Mouse (Mus musculus) embryonic facial prominence, embryonic 13.5 days (tissue): ENCODE results near the gene Clstn1. TPM values are rescaled to one million over a fixed set of nuclear protein-coding genes. Genes with fewer than 3 reads are reported as not detected.

Source experiments
- ATAC-seq: fragments of 200-750 bp; cut with Nextera tagmentation; 2 replicates; pipeline ENCODE4 v1.8.0; 2017; ENCODE audit warnings: low read depth; ENCODE audit not compliant: insufficient number of reproducible peaks, insufficient read depth, low FRiP score, low TSS enrichment
- H3K27ac ChIP-seq: fragments of 300-500 bp; sonication (generic); 2 replicates; pipeline ENCODE4 v1.5.1; 2015; ENCODE audit warnings: moderate library complexity, mild to moderate bottlenecking, inconsistent platforms
- H3K27me3 ChIP-seq: fragments of 300-500 bp; sonication (generic); 2 replicates; pipeline ENCODE4 v1.6.1; 2015; ENCODE audit warnings: mild to moderate bottlenecking, inconsistent platforms
- H3K36me3 ChIP-seq: fragments of 300-500 bp; sonication (generic); 2 replicates; pipeline ENCODE4 v1.6.1; 2015; ENCODE audit warnings: mild to moderate bottlenecking, inconsistent platforms
- H3K4me1 ChIP-seq: fragments of 300-500 bp; sonication (generic); 2 replicates; pipeline ENCODE4 v1.6.1; 2015; ENCODE audit warnings: inconsistent platforms
- H3K4me2 ChIP-seq: fragments of 300-500 bp; sonication (generic); 2 replicates; pipeline ENCODE4 v1.6.1; 2015; ENCODE audit warnings: moderate library complexity, mild to moderate bottlenecking, inconsistent platforms
- H3K4me3 ChIP-seq: fragments of 300-500 bp; sonication (generic); 2 replicates; pipeline ENCODE4 v1.5.1; 2015; ENCODE audit warnings: mild to moderate bottlenecking, inconsistent platforms
- H3K9ac ChIP-seq: fragments of 300-500 bp; sonication (generic); 2 replicates; pipeline ENCODE4 v1.6.1; 2015; ENCODE audit warnings: mild to moderate bottlenecking, inconsistent platforms
- H3K9me3 ChIP-seq: fragments of 300-500 bp; sonication (generic); 2 replicates; pipeline ENCODE4 v1.6.1; 2016; ENCODE audit warnings: inconsistent platforms
- WGBS: fragments of 180-500 bp; shearing (Covaris S2); methylation state at CpG from one replicate; pipeline ENCODE4 v1.1.7; 2015; ENCODE audit warnings: mixed read lengths; 5-methylcytosine and 5-hydroxymethylcytosine counted together
- polyA plus RNA-seq: library from polyadenylated mRNA; unstranded; fragments of >200 nt; fragmentation: Nextera tagmentation; extraction: Ambion mirVana; gene quantifications from 2 replicates; pipeline ENCODE4 v1.2.1, GENCODE M21; 2015

Clstn1 gene
- polyA plus RNA-seq, 1 experiment from 2014 or later: 21.5 TPM

- WGBS: 68% methylated on average over 7 of the region's 7 CpGs
- ATAC-seq: no peak
- Histone ChIP-seq H3K9me3 (no peaks in the 10 kb centered on the region), H3K4me3 (no peak overlapping the region), H3K36me3 (peaks cover 24% of the 10 kb centered on the region), H3K9ac (0 out of 2 replicates have a peak overlapping the region, but pooled peaks have one; percentile 0), H3K4me1 (peaks cover 4% of the 10 kb centered on the region; the same call in 1 of the 2 replicates), H3K27ac (no peak overlapping the region), H3K4me2 (no peak overlapping the region), H3K27me3 (no peaks in the 10 kb centered on the region)
Measured at GRCm38 (mm10) chr4:149553834-149554233, 32.4 kb upstream of the Clstn1 start.

- no peak overlapping the region for H3K9ac ChIP-seq
- no peak overlapping the region for H3K4me3 ChIP-seq
- H3K27me3 ChIP-seq: no peaks in the 10 kb centered on the region
- ATAC-seq: no peak
- peaks cover 32% of the 10 kb centered on the region for H3K36me3 ChIP-seq
- H3K9me3 ChIP-seq: no peaks in the 10 kb centered on the region
- no peak overlapping the region for H3K27ac ChIP-seq
- 77% methylated on average over 4 of the region's 4 CpGs for WGBS
- H3K4me1 ChIP-seq: peaks cover 4% of the 10 kb centered on the region; the same call in 1 of the 2 replicates
- no peak overlapping the region for H3K4me2 ChIP-seq
Measured at GRCm38 (mm10) chr4:149556111-149556510, 30.2 kb upstream of the Clstn1 start.

DNA sequence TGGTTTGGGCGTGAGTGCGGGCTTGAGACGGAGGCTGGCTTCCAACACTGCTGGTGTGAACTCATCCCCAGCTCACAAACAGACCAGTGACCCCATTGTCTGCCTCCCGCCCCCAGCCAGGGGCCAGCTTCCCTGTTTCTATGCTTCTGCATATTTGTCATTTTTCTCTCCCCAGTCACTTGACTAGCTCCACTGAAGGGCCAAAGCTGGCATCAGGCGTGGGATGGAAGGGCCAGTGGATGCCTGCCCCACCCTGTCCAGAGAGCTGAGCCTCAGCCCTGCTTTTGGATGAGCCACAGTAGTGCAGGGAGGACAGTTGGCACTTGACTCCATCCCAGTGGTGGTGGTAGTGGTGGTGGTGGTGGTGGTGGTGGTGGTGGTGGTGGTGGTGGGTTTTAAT lies 28.4 kb upstream of the Clstn1 start:
- 92% methylated on average over 5 of the region's 5 CpGs for WGBS
- no peak overlapping the region for H3K9ac ChIP-seq
- peaks cover 16% of the 10 kb centered on the region for H3K4me1 ChIP-seq
- H3K9me3 ChIP-seq: no peaks in the 10 kb centered on the region
- no peaks in the 10 kb centered on the region for H3K27me3 ChIP-seq
- no peak overlapping the region for H3K4me3 ChIP-seq
- no peak for ATAC-seq
- no peak overlapping the region for H3K4me2 ChIP-seq
- no peak overlapping the region for H3K27ac ChIP-seq
- H3K36me3 ChIP-seq: peaks cover 30% of the 10 kb centered on the region

DNA sequence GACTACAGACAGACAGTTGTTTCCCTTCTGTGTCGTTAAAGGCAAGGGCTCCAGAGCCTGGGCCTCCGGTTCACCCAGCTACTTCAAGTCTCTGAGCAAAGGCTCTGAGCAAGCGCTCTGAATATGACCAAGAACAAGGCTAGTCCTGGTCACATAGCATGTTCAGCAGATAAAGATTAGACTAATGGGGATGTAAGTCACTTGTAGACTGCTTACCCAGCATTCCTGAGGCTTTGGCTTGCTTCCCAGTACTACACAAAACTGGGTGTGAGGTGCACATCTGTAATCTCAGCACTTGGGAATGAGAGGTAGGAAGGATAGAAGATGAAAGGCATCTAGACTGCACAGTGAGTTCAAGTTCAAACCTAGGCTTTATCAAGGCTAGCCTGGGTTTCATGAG lies 27.9 kb upstream of the Clstn1 start:
- no peak for ATAC-seq
- H3K27me3 ChIP-seq: no peaks in the 10 kb centered on the region
- H3K27ac ChIP-seq: no peak overlapping the region
- no peaks in the 10 kb centered on the region for H3K9me3 ChIP-seq
- no peak overlapping the region for H3K9ac ChIP-seq
- H3K4me3 ChIP-seq: no peak overlapping the region
- H3K4me2 ChIP-seq: no peak overlapping the region
- H3K36me3 ChIP-seq: peaks cover 31% of the 10 kb centered on the region
- H3K4me1 ChIP-seq: peaks cover 17% of the 10 kb centered on the region
- 87% methylated on average over 3 of the region's 3 CpGs for WGBS

DNA sequence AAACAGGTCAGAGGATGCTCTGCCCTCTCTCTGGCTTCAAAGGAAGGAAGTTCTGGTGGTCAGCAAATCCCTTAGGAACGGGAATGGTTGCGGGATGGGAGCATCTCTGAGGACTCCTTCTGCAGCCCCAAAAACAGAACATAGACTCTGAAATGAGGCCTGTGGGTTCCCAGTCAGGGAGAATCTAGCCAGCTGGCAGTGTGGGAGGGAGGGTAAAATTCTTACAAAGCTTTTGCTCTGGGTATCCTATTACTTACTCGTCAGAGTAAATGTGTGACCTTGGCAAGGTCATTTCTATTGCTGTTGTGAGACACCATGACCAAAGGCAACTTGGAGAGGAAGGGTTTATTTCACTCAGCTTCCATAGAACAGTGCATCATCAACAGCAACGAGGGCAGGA lies 24.9 kb upstream of the Clstn1 start:
- Histone ChIP-seq H3K9me3 (no peaks in the 10 kb centered on the region), H3K9ac (no peak overlapping the region), H3K4me2 (no peak overlapping the region), H3K36me3 (peaks cover 41% of the 10 kb centered on the region), H3K27ac (no peak overlapping the region), H3K4me1 (peaks cover 16% of the 10 kb centered on the region), H3K27me3 (no peaks in the 10 kb centered on the region), H3K4me3 (no peak overlapping the region)
- 80% methylated on average over 4 of the region's 4 CpGs for WGBS
- ATAC-seq: no peak

- Histone ChIP-seq H3K27ac (peak overlapping the region; percentile 63), H3K27me3 (no peaks in the 10 kb centered on the region), H3K9ac (peak overlapping the region; percentile 44), H3K4me3 (no peak overlapping the region), H3K4me2 (peak overlapping the region; percentile 21; the same call in 1 of the 2 replicates), H3K9me3 (no peaks in the 10 kb centered on the region), H3K36me3 (peaks cover 39% of the 10 kb centered on the region), H3K4me1 (peaks cover 16% of the 10 kb centered on the region)
- WGBS: 58% methylated on average over 21 of the region's 21 CpGs
- 0 out of 2 replicates have a peak, but pooled peaks have one; percentile 27 for ATAC-seq
Measured at GRCm38 (mm10) chr4:149561986-149562904, 24.0 kb upstream of the Clstn1 start.

DNA sequence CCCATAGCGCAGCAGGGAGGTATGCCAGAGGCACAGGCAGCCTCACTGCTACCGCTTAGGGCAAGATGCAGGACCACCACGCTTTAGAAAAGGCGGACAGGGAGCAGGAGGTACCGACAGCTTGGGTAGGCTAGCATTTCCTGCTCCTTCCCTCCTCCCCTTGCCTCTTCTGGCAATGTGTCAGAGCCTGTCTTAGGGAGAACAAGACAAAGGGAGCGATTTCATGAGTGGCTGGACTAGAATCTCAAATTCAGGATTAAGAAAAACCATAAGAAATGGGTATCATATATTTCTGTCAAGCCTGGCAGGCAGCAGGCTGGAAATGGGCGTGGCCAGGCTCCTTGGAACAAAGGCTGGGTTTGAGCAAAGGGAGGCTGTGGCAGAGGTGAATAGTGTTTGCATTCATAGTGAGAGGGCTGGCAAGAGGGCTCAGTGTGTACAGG lies 23.3 kb upstream of the Clstn1 start:
- Histone ChIP-seq H3K4me3 (no peak overlapping the region), H3K27ac (peak overlapping the region; percentile 63), H3K36me3 (peaks cover 33% of the 10 kb centered on the region), H3K4me1 (peaks cover 22% of the 10 kb centered on the region), H3K27me3 (no peaks in the 10 kb centered on the region), H3K4me2 (peak overlapping the region; percentile 21; the same call in 1 of the 2 replicates), H3K9ac (peak overlapping the region; percentile 44), H3K9me3 (no peaks in the 10 kb centered on the region)
- 30% methylated on average over 7 of the region's 7 CpGs for WGBS
- no peak for ATAC-seq

GRCm38 (mm10) chr4:149563941-149564361 lies 22.3 kb upstream of the Clstn1 start:
- no peak overlapping the region for H3K9ac ChIP-seq
- no peak overlapping the region for H3K27ac ChIP-seq
- H3K4me1 ChIP-seq: peaks cover 33% of the 10 kb centered on the region
- no peaks in the 10 kb centered on the region for H3K27me3 ChIP-seq
- H3K9me3 ChIP-seq: no peaks in the 10 kb centered on the region
- H3K4me2 ChIP-seq: no peak overlapping the region
- H3K4me3 ChIP-seq: no peak overlapping the region
- no peak for ATAC-seq
- peaks cover 30% of the 10 kb centered on the region for H3K36me3 ChIP-seq
- WGBS: 87% methylated on average over 10 of the region's 10 CpGs

GRCm38 (mm10) chr4:149564452-149565407 lies 21.5 kb upstream of the Clstn1 start:
- Histone ChIP-seq H3K36me3 (peaks cover 22% of the 10 kb centered on the region), H3K27me3 (no peaks in the 10 kb centered on the region), H3K4me2 (no peak overlapping the region), H3K9ac (no peak overlapping the region), H3K4me3 (no peak overlapping the region), H3K27ac (no peak overlapping the region), H3K9me3 (no peaks in the 10 kb centered on the region), H3K4me1 (peaks cover 40% of the 10 kb centered on the region)
- peak; percentile 8; the same call in 1 of the 2 replicates for ATAC-seq
- 59% methylated on average over 20 of the region's 20 CpGs for WGBS

DNA sequence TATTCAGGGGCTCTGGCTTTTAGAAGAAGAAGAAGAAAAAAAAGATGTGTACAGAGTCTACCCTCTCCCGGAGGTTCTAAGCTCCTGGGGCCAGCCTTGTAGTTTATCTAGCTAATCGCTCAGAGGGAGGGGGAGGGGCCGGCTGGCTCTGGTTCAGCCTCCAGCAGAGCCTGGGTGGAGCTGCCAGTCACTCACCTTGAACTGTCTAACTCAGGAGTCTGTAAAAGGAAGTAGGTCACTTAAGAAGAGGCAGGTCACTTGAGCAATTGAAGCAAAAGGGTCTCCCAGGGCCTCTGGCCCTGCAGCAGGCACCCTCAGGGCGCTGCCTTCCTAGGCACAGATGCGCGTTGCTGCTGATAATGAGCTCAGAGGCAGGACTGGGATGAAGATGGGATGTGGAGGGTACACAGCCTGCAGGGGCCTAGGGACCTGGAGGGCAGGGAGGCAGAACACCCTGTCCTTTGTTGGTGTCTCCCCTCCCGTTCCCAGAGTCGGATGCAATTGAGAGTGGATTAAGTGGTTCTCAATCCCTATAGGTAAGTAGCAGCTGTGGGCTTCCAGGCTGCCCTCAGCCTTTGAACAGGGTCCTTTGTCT lies 18.7 kb upstream of the Clstn1 start:
- Histone ChIP-seq H3K9ac (no peak overlapping the region), H3K27me3 (no peaks in the 10 kb centered on the region), H3K4me1 (peaks cover 55% of the 10 kb centered on the region), H3K4me3 (no peak overlapping the region), H3K9me3 (no peaks in the 10 kb centered on the region), H3K4me2 (no peak overlapping the region), H3K36me3 (peaks cover 16% of the 10 kb centered on the region), H3K27ac (no peak overlapping the region)
- WGBS: 14% methylated on average over 8 of the region's 8 CpGs
- no peak for ATAC-seq

GRCm38 (mm10) chr4:149568622-149569021 lies 17.6 kb upstream of the Clstn1 start:
- ATAC-seq: no peak
- H3K9me3 ChIP-seq: no peaks in the 10 kb centered on the region
- H3K9ac ChIP-seq: no peak overlapping the region
- peaks cover 13% of the 10 kb centered on the region for H3K36me3 ChIP-seq
- H3K4me1 ChIP-seq: peaks cover 57% of the 10 kb centered on the region
- WGBS: 37% methylated on average over 6 of the region's 6 CpGs
- no peak overlapping the region for H3K27ac ChIP-seq
- peaks cover 4% of the 10 kb centered on the region; the same call in 1 of the 2 replicates for H3K27me3 ChIP-seq
- H3K4me2 ChIP-seq: no peak overlapping the region
- no peak overlapping the region for H3K4me3 ChIP-seq
